Mouse (Mus musculus): Measurements from ENCODE around the gene Acadm. TPM values are rescaled to one million over a fixed set of nuclear protein-coding genes. Genes with fewer than 3 reads are reported as not detected.

Acadm gene
- polyA plus RNA-seq, 2 experiments = 42.1 to 57.0 TPM

- Histone ChIP-seq H3K4me3 (ENCODE audit: insufficient read depth in 1 of 2, low read depth in 2 of 2, low read length in 2 of 2) (no peak overlapping the region), H3K9ac (replicated peaks) (no peak overlapping the region), H3K4me1 (replicated peaks; ENCODE audit: control insufficient read depth in 2 of 2, insufficient read depth in 2 of 2, low read length in 1 of 2) (no peaks in the 10 kb centered on the region), H3K27me3 (ENCODE audit: control insufficient read depth, insufficient read depth, low read length) (no peaks in the 10 kb centered on the region), H3K36me3 (replicated peaks; ENCODE audit: control insufficient read depth, insufficient read depth, low read depth) (peaks cover 6% of the 10 kb centered on the region), H3K4me2 (ENCODE audit: low read depth) (no peak overlapping the region), H3K27ac (no peak overlapping the region), H3K9me3 (ENCODE audit: control insufficient read depth, low read length) (no peaks in the 10 kb centered on the region)
- DNase-seq (ENCODE audit: low read depth in 3 of 3, low spot score in 3 of 3) = no peak
- WGBS (ENCODE audit: insufficient replicate concordance) = 76% methylated on average over 11 of the region's 11 CpGs
- ATAC-seq (ENCODE audit: insufficient read depth) = no peak
- TF ChIP-seq EP300 (IDR thresholded peaks at IDR 0.05; ENCODE audit: low read depth) (no peak), CTCF (IDR thresholded peaks at IDR 0.05; ENCODE audit: low read depth) (no peak)
These were observed 14.9 kb downstream of the Acadm start for GRCm38 (mm10) chr3:153929526-153929925.

- H3K27ac ChIP-seq = no peak overlapping the region
- WGBS (ENCODE audit: insufficient replicate concordance) = 76% methylated on average over 7 of the region's 7 CpGs
- H3K9me3 ChIP-seq (ENCODE audit: control insufficient read depth, low read length) = no peaks in the 10 kb centered on the region
- no peak overlapping the region for H3K4me3 ChIP-seq (ENCODE audit: insufficient read depth in 1 of 2, low read depth in 2 of 2, low read length in 2 of 2)
- peaks cover 4% of the 10 kb centered on the region; the same call in 1 of the 2 replicates for H3K36me3 ChIP-seq (replicated peaks; ENCODE audit: control insufficient read depth, insufficient read depth, low read depth)
- no peak overlapping the region for H3K4me2 ChIP-seq (ENCODE audit: low read depth)
- no peak overlapping the region for H3K9ac ChIP-seq (replicated peaks)
- H3K27me3 ChIP-seq (ENCODE audit: control insufficient read depth, insufficient read depth, low read length) = no peaks in the 10 kb centered on the region
- ATAC-seq (ENCODE audit: insufficient read depth) (no peak), DNase-seq (ENCODE audit: low read depth in 3 of 3, low spot score in 3 of 3) (no peak)
- no peaks in the 10 kb centered on the region; a peak in 1 of 4 replicates for H3K4me1 ChIP-seq (replicated peaks; ENCODE audit: control insufficient read depth in 2 of 2, insufficient read depth in 2 of 2, low read length in 1 of 2)
- TF ChIP-seq EP300 (IDR thresholded peaks at IDR 0.05; ENCODE audit: low read depth) = no peak
- peak; percentile 43 for TF ChIP-seq CTCF (IDR thresholded peaks at IDR 0.05; ENCODE audit: low read depth)
These were observed 18.1 kb downstream of the Acadm start for GRCm38 (mm10) chr3:153926333-153926732.

GRCm38 (mm10) chr3:153921147-153921910 is 23.1 kb downstream of the Acadm start:
- ATAC-seq (ENCODE audit: insufficient read depth) (no peak), DNase-seq (ENCODE audit: low read depth in 3 of 3, low spot score in 3 of 3) (no peak)
- H3K36me3 ChIP-seq (replicated peaks; ENCODE audit: control insufficient read depth, insufficient read depth, low read depth) = no peaks in the 10 kb centered on the region
- no peaks in the 10 kb centered on the region for H3K27me3 ChIP-seq (ENCODE audit: control insufficient read depth, insufficient read depth, low read length)
- H3K4me3 ChIP-seq (ENCODE audit: insufficient read depth in 1 of 2, low read depth in 2 of 2, low read length in 2 of 2) = no peak overlapping the region
- no peak overlapping the region for H3K27ac ChIP-seq
- TF ChIP-seq CTCF (IDR thresholded peaks at IDR 0.05; ENCODE audit: low read depth) = no peak
- TF ChIP-seq EP300 (IDR thresholded peaks at IDR 0.05; ENCODE audit: low read depth) = no peak
- no peaks in the 10 kb centered on the region; a peak in 1 of 4 replicates for H3K4me1 ChIP-seq (replicated peaks; ENCODE audit: control insufficient read depth in 2 of 2, insufficient read depth in 2 of 2, low read length in 1 of 2)
- H3K9me3 ChIP-seq (ENCODE audit: control insufficient read depth, low read length) = no peaks in the 10 kb centered on the region
- no peak overlapping the region for H3K4me2 ChIP-seq (ENCODE audit: low read depth)
- H3K9ac ChIP-seq (replicated peaks) = no peak overlapping the region
- WGBS (ENCODE audit: insufficient replicate concordance) = 70% methylated on average over 10 of the region's 10 CpGs

GRCm38 (mm10) chr3:153917200-153917599 is 27.2 kb downstream of the Acadm start:
- 19% methylated on average over 1 of the region's 1 CpGs for WGBS (ENCODE audit: insufficient replicate concordance)
- no peaks in the 10 kb centered on the region for H3K27me3 ChIP-seq (ENCODE audit: control insufficient read depth, insufficient read depth, low read length)
- no peaks in the 10 kb centered on the region; the same call in 1 of the 2 replicates for H3K36me3 ChIP-seq (replicated peaks; ENCODE audit: control insufficient read depth, insufficient read depth, low read depth)
- ATAC-seq (ENCODE audit: insufficient read depth) = no peak
- DNase-seq (ENCODE audit: low read depth in 3 of 3, low spot score in 3 of 3) = no peak
- H3K4me2 ChIP-seq (ENCODE audit: low read depth) = no peak overlapping the region
- TF ChIP-seq CTCF (IDR thresholded peaks at IDR 0.05; ENCODE audit: low read depth) (no peak), EP300 (IDR thresholded peaks at IDR 0.05; ENCODE audit: low read depth) (no peak)
- H3K9ac ChIP-seq (replicated peaks) = no peak overlapping the region
- no peak overlapping the region for H3K4me3 ChIP-seq (ENCODE audit: insufficient read depth in 1 of 2, low read depth in 2 of 2, low read length in 2 of 2)
- no peak overlapping the region for H3K27ac ChIP-seq
- H3K9me3 ChIP-seq (ENCODE audit: control insufficient read depth, low read length) = no peaks in the 10 kb centered on the region
- peaks cover 9 to 10% of the 10 kb centered on the region in 2 experiments for H3K4me1 ChIP-seq (replicated peaks; ENCODE audit: control insufficient read depth in 2 of 2, insufficient read depth in 2 of 2, low read length in 1 of 2)

GRCm38 (mm10) chr3:153913510-153914243 is 30.8 kb downstream of the Acadm start:
- Histone ChIP-seq H3K4me2 (ENCODE audit: low read depth) (peak overlapping the region; percentile 99), H3K4me3 (ENCODE audit: insufficient read depth in 1 of 2, low read depth in 2 of 2, low read length in 2 of 2) (peak overlapping the region; percentile 81 to 98; a peak in 3 of 4 replicates), H3K27me3 (ENCODE audit: control insufficient read depth, insufficient read depth, low read length) (no peaks in the 10 kb centered on the region), H3K27ac (peak overlapping the region; percentile 95), H3K4me1 (replicated peaks; ENCODE audit: control insufficient read depth in 2 of 2, insufficient read depth in 2 of 2, low read length in 1 of 2) (peaks cover 27 to 29% of the 10 kb centered on the region in 2 experiments), H3K9me3 (ENCODE audit: control insufficient read depth, low read length) (no peaks in the 10 kb centered on the region), H3K9ac (replicated peaks) (peak overlapping the region; percentile 99), H3K36me3 (replicated peaks; ENCODE audit: control insufficient read depth, insufficient read depth, low read depth) (peaks cover 29% of the 10 kb centered on the region)
- TF ChIP-seq CTCF (IDR thresholded peaks at IDR 0.05; ENCODE audit: low read depth) (0 out of 2 replicates have a peak, but pooled peaks have one; percentile 9), EP300 (IDR thresholded peaks at IDR 0.05; ENCODE audit: low read depth) (no peak)
- no peak for ATAC-seq (ENCODE audit: insufficient read depth)
- DNase-seq (ENCODE audit: low read depth in 3 of 3, low spot score in 3 of 3) = peak in 1 of 3 experiments; percentile 60
- 33% methylated on average over 6 of the region's 6 CpGs for WGBS (ENCODE audit: insufficient replicate concordance)

Data from liver, embryonic 14.5 days (tissue).